Mouse (Mus musculus): Measurements from ENCODE around the gene Rap1a.

- no peak for TF ChIP-seq CTCF (IDR thresholded peaks at IDR 0.05)
- peak; percentile 56 for TF ChIP-seq EP300 (IDR thresholded peaks at IDR 0.05)
Measured at GRCm38 (mm10) chr3:105746542-105746941, 54.6 kb downstream of the Rap1a start.
